Mouse (Mus musculus) frontal cortex, postnatal 25 days (tissue): ENCODE measurements at regions not wholly inside any gene's neighbourhood (a gene's known extent, or its start where the extent isn't known, plus 50 kb on each side); places are given as distances from the start of the nearest gene placed in this dataset.

Source experiments
- DNase-seq, 2 experiments: peaks; one replicate each; pipeline ENCODE4 v3.0.0; 2022; ENCODE audit warnings: low spot score in 2 of 2

DNA sequence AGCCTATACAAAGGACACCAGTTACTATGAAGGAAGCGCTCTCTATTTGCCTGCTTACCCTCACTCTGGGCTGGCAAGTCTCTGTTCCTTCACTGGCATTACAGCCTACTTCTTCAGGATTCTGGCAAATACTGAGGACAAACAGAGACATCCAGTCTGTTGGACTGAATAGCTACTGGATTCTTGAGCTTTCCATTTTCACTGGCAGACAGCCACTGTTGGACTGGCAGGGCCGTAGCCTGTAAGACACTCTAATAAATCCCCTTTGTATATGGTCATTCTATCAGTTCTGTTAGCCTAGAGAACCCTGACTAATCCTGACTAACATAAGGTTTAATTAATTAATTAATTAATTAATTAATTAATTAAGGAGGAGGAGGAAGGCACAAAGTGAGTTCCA lies 72.4 kb upstream of the Dhrs4 start:
- no peak for DNase-seq
